Mouse (Mus musculus): ENCODE measurements around the gene Palb2.
A peak's percentile ranks its signal among the peaks of the same experiment; 100 is the strongest.
"Not testable (repeated sequence)": the region's sequence is repeated elsewhere in the genome, so short reads cannot be mapped to it uniquely, and the experiment has no call there.

Palb2 gene

GRCm38 (mm10) chr7:122132497-122133337, at the start of gene Palb2, which contains the start of gene Dctn5:
Gene Palb2, minus strand, starts transcription at chr7:122132985.
Gene Dctn5, plus strand, starts transcription at chr7:122133041.
- peak; percentile 98 for DNase-seq (ENCODE audit: low spot score)

DNA sequence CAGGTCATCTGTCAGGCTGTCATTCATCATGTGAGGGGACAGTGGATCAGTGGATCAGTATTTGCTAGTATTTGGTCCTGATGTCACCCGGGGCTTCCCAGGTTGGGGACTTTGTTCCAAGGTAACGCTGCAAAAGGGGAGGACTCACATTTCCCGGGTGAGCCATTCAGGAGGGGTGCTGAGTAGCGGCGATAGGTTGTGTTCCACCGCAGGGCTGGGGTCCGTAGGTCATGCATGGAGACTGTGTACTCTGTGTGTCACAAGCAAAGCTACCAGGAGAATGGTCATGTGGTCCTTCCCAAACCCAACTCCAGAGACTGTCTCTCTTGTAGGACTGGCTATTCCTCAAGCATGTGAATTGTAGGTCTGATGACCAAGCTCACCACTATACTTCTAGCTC, 47.9 kb upstream of the Palb2 start:
- DNase-seq (ENCODE audit: low spot score) = no peak

GRCm38 (mm10) chr7:122171613-122172012, 38.8 kb upstream of the Palb2 start:
- no peak for DNase-seq (ENCODE audit: low spot score)

DNA sequence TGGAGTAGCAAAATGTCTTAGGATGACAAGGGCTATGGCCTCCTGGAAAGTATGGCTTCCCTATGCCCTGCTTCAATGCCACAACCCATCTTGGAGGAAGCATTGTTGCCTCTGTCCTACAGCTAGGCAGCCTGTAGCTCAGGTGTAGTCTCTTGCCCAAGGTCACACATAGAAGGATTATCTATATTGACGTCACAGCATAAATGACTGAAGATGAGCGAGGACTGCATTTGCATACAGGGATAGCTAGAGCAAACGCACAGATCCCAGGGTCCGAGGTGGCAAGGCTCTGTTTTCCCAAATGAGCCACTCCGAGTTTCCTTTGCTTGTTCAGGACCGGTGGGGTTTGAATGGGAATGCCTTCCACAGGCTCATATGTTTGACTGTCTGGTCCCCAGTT, 37.9 kb upstream of the Palb2 start:
- no peak for DNase-seq (ENCODE audit: low spot score)

- no peak for DNase-seq (ENCODE audit: low spot score)
These were observed 34.4 kb upstream of the Palb2 start for GRCm38 (mm10) chr7:122167203-122167602.

- no peak for DNase-seq (ENCODE audit: low spot score)
These were observed 31.0 kb upstream of the Palb2 start for GRCm38 (mm10) chr7:122163766-122164165.

DNA sequence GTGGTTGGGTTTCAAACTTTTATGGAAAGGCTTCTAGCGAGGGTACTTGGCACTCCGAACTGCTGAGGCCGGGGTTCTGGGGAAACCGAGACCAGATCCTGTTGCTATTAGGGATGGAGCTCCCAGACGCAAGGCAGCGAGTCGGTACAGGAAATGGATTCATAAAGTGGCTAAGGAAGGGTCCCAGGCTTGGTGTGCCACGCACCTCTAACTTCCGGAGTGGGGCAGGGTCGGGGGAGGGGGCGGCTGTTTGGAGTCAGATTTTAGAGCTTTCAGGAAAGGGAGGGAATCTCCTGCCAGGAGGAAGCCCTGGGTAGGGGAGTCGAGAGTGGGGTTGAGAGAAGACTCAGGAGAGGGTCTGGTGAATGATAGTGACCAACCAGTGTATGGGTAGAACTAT, 27.3 kb upstream of the Palb2 start:
- DNase-seq (ENCODE audit: low spot score) = no peak

GRCm38 (mm10) chr7:122158915-122159902, 26.4 kb upstream of the Palb2 start, which contains the start of gene Plk1:
Gene Plk1, plus strand, starts transcription at chr7:122159439.
- peak; percentile 81 for DNase-seq (ENCODE audit: low spot score)

DNA sequence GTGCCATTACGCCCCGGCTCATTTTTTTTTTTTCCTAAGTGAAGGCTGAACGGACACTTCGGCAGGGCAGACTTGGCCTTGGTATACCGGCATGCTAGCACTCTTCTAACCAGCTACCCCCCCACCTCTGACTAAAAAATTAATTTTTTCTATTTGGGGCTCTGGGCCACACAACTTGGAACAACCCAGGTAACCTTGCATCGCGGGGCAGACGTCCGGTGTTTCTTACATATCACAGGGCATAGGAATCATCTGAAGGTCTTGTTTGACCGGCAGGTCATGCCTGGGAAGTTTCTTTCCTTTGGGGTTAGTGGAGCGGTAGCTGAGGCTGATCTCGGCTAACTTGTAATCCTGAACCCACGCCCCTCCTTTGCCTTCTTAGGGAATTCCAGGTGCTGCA, 25.7 kb upstream of the Palb2 start:
- no peak for DNase-seq (ENCODE audit: low spot score)

DNA sequence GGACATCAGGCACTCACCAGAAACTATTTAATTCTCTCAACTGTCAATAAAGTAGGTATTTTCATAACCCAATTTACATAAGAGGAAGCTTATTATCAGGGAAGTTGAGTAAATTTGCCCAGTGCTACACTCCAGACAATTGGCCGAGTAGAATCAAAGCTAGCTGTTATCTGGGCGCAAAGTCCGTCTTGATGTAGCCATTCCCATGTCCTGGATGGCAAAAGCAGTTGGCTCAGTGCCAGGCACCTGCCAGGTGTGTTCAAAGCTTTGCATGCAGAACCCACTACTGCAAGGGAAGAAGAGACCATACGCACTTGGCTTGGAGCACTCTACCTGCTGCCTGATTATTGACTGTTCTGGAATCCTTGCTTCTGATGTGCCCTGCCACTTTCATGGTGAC, 19.7 kb upstream of the Palb2 start:
- no peak for DNase-seq (ENCODE audit: low spot score)

DNA sequence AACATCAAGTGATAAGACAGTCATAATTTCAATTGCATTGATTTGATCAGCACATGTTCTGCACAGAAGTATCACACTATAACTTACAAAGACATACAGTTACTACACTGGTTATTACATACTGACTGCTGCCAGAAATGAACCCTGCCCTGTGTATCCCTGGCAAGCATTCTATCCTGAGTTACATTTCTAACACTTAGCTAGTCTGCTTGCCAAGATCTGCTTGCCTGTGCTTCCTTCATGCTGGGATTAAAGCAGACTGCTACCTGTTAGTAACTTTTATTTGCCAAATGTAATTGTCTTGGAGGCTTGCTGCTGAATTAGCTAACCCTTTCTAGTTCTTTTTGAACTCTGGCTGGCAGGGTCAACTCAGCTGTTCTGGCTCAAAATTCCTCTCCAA, 8.2 kb upstream of the Palb2 start:
- DNase-seq (ENCODE audit: low spot score) = no peak

DNA sequence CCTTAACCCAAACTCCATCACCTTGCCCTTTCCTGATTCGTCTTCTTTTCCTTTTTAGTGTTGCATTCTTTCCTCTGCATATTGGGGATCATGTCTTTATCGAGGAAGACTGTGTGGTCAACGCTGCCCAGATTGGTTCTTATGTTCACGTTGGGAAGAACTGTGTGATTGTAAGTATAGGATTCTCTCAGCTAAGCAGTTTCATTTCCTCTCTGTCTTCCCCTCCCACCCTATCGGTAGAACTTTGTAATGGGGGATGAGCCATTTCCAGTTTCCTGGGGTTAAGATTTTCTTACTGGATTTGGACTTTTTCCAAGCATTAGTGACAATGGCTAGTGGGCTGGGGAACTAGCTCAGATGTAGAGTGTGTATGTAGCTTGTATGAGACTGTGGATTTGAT, 5.4 kb upstream of the Palb2 start:
- DNase-seq (ENCODE audit: low spot score) = no peak

DNA sequence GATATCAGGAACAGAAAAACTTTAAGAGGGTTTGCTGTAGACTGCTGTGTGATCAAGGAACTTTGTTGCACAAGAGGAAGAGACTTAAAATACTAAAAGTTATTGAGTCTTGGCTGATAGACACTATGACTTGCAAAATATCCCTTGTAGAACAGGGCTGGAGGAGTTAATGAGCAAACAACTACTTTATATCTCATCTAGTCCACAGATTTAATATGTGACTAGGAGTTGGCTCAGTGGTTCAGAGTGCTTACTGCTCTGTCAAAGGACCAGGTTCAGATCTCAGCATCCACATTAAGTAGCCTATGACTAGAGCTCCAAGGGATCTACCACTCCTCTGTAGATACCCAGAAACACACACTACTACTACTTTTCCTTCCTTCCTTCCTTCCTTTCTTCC, 4.3 kb upstream of the Palb2 start:
- DNase-seq (ENCODE audit: low spot score) = no peak

DNA sequence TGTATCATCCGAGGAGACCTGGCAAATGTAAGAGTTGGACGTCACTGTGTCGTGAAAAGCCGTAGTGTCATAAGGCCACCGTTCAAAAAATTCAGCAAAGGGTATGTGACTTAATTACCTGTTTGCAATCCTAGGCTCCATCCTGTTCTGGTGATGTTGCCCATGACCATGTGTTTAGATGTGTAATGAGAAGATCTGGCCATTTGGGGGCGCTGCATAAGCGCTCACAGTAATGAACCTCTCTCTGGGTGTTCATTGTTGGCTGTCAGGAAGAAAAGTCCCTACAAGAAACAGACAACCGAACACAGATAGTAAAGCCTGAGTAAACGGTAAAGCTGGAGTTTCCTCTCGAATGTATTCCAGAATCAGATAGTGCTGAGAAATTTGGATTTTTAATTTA, 2.3 kb upstream of the Palb2 start:
- DNase-seq (ENCODE audit: low spot score) = no peak

DNA sequence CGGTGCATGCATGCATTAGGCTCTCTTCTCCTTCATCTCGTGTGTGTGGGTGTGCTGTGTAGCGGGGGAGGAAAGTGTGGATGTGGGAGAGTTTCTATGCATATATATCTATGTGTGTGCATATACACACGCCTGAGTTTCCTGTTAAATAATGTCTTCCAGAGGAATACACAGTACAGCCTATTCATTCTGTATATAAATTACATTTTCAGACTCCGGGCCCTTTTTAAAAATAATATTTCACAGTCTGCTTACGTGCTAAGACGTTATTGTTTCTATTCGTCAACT, 497 bp upstream of the Palb2 start:
- no peak for DNase-seq (ENCODE audit: low spot score)

DNA sequence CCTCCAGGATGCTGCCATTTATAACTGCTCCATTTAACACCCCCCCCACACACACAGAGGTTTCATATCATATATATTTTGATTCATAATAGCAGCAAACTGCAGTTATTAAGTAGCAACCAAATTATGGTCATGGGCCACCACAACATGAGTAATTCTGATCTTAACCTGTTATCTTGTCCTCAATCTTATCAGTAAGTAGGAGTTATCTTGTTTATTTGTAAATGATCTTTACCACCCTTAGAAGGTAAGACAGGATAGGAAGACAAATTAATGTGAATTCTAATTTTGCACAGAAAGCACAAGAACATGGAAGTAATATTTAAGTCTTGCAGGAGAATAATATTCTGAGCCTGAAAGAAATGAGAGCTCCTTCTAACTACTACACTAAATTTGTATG, 951 bp downstream of the Palb2 start:
- DNase-seq (ENCODE audit: low spot score) = no peak

DNA sequence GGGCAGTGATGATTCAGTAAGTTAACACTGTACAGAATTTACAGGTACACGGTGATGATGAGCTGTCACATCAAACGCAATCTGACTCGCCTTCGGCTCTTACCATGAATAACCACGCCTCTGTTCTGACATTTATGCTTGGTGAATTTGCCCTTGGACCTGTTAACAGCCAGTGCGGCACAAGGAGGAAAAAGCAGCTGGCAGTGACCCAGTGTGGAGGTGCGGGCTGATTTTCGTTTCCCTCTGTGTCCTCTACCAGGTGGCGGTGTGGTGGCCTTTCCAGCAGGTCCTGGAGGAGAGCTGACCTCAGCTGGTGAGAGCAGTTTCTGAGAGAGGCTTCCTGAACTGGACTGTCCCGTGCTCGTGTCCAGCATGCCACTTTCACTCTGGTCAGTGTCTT, 5.8 kb downstream of the Palb2 start:
- DNase-seq (ENCODE audit: low spot score) = no peak

DNA sequence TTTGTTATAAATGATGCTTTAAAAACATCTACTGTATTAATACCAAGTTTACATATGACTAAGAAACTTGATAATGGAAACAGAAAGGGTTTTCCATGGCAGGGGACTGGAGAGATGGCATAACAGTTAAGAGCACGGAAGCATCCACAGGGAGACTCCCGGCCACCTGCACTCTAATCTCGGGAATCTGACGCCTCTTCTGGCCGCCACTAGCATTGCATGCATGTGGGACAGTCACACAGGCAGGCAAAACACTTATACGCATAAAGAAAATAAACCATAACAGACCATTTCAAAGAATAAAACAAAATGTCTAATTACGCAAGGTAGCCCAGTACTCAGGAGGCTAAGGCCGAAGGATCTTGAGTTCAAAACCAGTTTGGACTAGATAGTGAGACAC, 7.1 kb downstream of the Palb2 start:
- DNase-seq (ENCODE audit: low spot score) = no peak

DNA sequence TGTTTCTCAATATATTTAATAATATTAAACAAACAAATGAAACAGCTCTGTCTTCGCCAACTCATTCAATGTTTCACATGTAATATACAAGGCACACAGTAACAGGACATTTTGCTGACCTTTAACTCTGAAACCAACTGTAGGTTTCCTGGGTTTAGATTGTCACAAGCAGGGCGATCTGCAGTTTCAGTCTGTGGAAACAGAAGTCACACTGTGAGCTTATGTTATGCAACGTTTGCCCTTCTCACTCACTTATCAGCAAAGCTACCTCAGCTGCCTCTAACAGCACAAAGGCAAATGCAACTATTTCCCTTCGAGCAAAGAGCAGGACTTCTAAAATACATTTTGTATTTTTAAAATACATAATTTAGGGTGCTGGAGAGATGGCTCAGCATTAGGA, 9.3 kb downstream of the Palb2 start:
- DNase-seq (ENCODE audit: low spot score) = no peak

DNA sequence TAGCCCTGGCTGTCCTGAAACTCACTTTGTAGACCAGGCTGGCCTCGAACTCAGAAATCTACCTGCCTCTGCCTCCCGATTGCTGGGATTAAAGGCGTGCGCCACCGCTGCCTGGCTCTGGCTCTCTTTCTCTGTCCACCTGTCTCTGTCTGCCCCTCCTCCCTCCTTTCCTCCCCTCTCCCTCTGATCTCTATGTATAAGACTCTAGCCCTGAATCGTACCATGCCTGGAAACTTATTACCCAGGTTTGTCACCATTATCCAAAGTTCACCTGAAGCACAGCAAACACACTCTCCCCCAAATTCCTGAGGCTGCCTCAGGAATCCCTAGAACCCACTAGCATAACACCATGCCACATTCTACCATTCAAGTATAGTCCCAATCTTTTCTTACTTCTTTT, 24.6 kb downstream of the Palb2 start:
- no peak for DNase-seq (ENCODE audit: low spot score)

DNA sequence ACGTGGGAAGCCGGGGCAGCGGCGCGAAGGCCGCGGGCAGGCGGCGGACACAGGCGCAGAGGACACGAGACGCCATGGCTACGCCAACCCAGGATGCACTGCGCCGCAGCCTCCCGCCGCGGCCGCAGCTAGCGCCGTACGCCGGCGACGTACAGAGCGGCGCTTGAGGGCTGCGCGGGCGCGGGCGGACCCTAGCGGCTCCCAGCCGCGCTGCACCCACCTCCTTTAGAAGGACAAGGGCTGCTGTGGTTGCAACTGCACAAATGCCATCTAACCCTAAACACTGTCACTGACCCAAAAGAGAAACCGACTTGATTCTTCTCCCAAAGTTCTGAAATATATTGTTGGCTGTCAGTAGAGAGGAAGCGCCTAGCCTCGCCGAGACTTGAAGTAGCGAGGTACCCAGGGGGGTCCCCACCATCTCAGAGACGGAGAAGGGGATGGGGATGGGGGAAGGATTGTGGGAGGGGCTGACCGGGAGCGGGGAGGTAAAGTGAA, 31.0 kb downstream of the Palb2 start, which contains the start of gene Ndufab1:
Gene Ndufab1, minus strand, starts transcription at position 140 of the 498 bp plus-strand sequence.
- DNase-seq (ENCODE audit: low spot score) = peak; percentile 86

- DNase-seq (ENCODE audit: low spot score) = not testable (repeated sequence)
These were observed 31.6 kb downstream of the Palb2 start for GRCm38 (mm10) chr7:122101014-122101746.
